Mouse (Mus musculus): ENCODE measurements around the gene Sh3kbp1. TPM values are rescaled to one million over a fixed set of nuclear protein-coding genes. Genes with fewer than 3 reads are reported as not detected.
A peak's percentile ranks its signal among the peaks of the same experiment; 100 is the strongest.

The Sh3kbp1 gene
- total and polyA plus RNA-seq, 2 experiments from 2014 or later = 255 to 279 TPM

DNA sequence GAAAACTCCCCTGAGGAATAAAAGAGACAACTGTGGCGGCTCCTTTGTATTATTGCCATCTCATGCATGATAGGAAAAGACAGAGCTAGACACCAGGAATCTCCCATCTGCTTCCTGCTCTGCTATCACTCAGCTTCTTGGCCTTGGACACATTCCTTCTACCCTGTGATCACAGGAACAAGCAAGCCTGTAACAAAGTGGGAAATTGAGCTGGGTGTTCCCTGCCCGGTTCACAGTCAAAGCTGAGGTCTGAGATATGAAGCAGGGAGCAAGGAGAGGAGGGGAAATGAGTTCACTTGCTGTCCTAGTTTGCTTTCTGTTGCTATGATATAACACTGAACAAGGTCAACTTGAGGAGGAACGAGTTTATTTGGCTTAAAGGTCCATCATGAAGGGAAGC is 301.8 kb downstream of the Sh3kbp1 start:
- peak; percentile 68 for ATAC-seq (ENCODE audit: insufficient read depth, low read depth)
- WGBS = 34% methylated on average over 3 of the region's 3 CpGs
- no peak overlapping the region for H3K4me3 ChIP-seq (ENCODE audit: low read depth, low read length)
- H3K4me2 ChIP-seq (ENCODE audit: low read depth, low read length) = no peak overlapping the region
- no peaks in the 10 kb centered on the region for H3K9me3 ChIP-seq (replicated peaks; ENCODE audit: control insufficient read depth, low read length)
- H3K27ac ChIP-seq (ENCODE audit: low read depth) = peak overlapping the region; percentile 84
- H3K27me3 ChIP-seq (ENCODE audit: control insufficient read depth, insufficient read depth, low read length) = no peaks in the 10 kb centered on the region
- no peak overlapping the region for H3K9ac ChIP-seq (replicated peaks; ENCODE audit: low read depth, low read length)
- no peaks in the 10 kb centered on the region for H3K36me3 ChIP-seq (replicated peaks; ENCODE audit: control insufficient read depth, insufficient read depth, low read length)
- no peaks in the 10 kb centered on the region for H3K4me1 ChIP-seq (ENCODE audit: control insufficient read depth, insufficient read depth)
- no peak for TF ChIP-seq EP300 (IDR thresholded peaks at IDR 0.05; ENCODE audit: low read depth)
- TF ChIP-seq CTCF (IDR thresholded peaks at IDR 0.05; ENCODE audit: low read depth) = no peak
- no peak for DNase-seq (ENCODE audit: low spot score)

DNA sequence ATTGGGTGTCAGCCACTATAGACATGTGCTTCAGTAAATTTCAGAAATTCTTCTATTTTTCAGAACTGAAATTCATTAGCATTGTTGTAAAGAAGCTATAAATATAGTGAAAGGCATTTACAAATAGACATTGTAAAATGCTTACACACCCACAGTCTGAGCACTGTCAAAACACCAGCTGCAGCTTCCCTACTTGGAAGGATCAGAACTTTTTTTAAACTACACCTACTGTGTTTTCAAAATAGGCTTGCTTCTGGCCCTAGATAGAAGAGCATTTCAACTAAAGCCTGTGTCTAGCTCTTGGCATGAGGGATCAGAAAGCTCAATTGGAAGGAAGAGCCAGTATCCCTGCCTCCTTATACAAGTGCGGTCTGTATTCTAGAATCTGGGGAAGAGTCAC is 305.0 kb downstream of the Sh3kbp1 start:
- 97% methylated on average over 1 of the region's 1 CpGs for WGBS
- no peaks in the 10 kb centered on the region for H3K4me1 ChIP-seq (ENCODE audit: control insufficient read depth, insufficient read depth)
- TF ChIP-seq EP300 (IDR thresholded peaks at IDR 0.05; ENCODE audit: low read depth) (no peak), CTCF (IDR thresholded peaks at IDR 0.05; ENCODE audit: low read depth) (no peak)
- DNase-seq (ENCODE audit: low spot score) (no peak), ATAC-seq (ENCODE audit: insufficient read depth, low read depth) (no peak)
- H3K9ac ChIP-seq (replicated peaks; ENCODE audit: low read depth, low read length) = no peak overlapping the region
- H3K27me3 ChIP-seq (ENCODE audit: control insufficient read depth, insufficient read depth, low read length) = no peaks in the 10 kb centered on the region
- H3K9me3 ChIP-seq (replicated peaks; ENCODE audit: control insufficient read depth, low read length) = no peaks in the 10 kb centered on the region
- no peaks in the 10 kb centered on the region for H3K36me3 ChIP-seq (replicated peaks; ENCODE audit: control insufficient read depth, insufficient read depth, low read length)
- no peak overlapping the region for H3K4me2 ChIP-seq (ENCODE audit: low read depth, low read length)
- H3K27ac ChIP-seq (ENCODE audit: low read depth) = no peak overlapping the region
- H3K4me3 ChIP-seq (ENCODE audit: low read depth, low read length) = no peak overlapping the region

- Histone ChIP-seq H3K9ac (replicated peaks; ENCODE audit: low read depth, low read length) (peak overlapping the region; percentile 48; the same call in 1 of the 2 replicates), H3K4me2 (ENCODE audit: low read depth, low read length) (peak overlapping the region; percentile 43), H3K4me1 (ENCODE audit: control insufficient read depth, insufficient read depth) (no peaks in the 10 kb centered on the region), H3K27ac (ENCODE audit: low read depth) (peak overlapping the region; percentile 92), H3K27me3 (ENCODE audit: control insufficient read depth, insufficient read depth, low read length) (no peaks in the 10 kb centered on the region), H3K36me3 (replicated peaks; ENCODE audit: control insufficient read depth, insufficient read depth, low read length) (no peaks in the 10 kb centered on the region), H3K9me3 (replicated peaks; ENCODE audit: control insufficient read depth, low read length) (no peaks in the 10 kb centered on the region), H3K4me3 (ENCODE audit: low read depth, low read length) (peak overlapping the region; percentile 24)
- WGBS = 50% methylated on average over 2 of the region's 2 CpGs
- ATAC-seq (ENCODE audit: insufficient read depth, low read depth) (peak; percentile 92), DNase-seq (ENCODE audit: low spot score) (peak; percentile 79)
- TF ChIP-seq EP300 (IDR thresholded peaks at IDR 0.05; ENCODE audit: low read depth) (peak; percentile 87), CTCF (IDR thresholded peaks at IDR 0.05; ENCODE audit: low read depth) (no peak)
These were observed 315.5 kb downstream of the Sh3kbp1 start for GRCm38 (mm10) chrX:159942569-159942968.

GRCm38 (mm10) chrX:159943586-159943985 is 316.5 kb downstream of the Sh3kbp1 start:
- no peaks in the 10 kb centered on the region for H3K9me3 ChIP-seq (replicated peaks; ENCODE audit: control insufficient read depth, low read length)
- no peak for TF ChIP-seq EP300 (IDR thresholded peaks at IDR 0.05; ENCODE audit: low read depth)
- no peak for TF ChIP-seq CTCF (IDR thresholded peaks at IDR 0.05; ENCODE audit: low read depth)
- H3K27me3 ChIP-seq (ENCODE audit: control insufficient read depth, insufficient read depth, low read length) = no peaks in the 10 kb centered on the region
- ATAC-seq (ENCODE audit: insufficient read depth, low read depth) (no peak), DNase-seq (ENCODE audit: low spot score) (no peak)
- H3K4me1 ChIP-seq (ENCODE audit: control insufficient read depth, insufficient read depth) = no peaks in the 10 kb centered on the region
- WGBS = 44% methylated on average over 1 of the region's 1 CpGs
- peak overlapping the region; percentile 24 for H3K4me3 ChIP-seq (ENCODE audit: low read depth, low read length)
- H3K4me2 ChIP-seq (ENCODE audit: low read depth, low read length) = peak overlapping the region; percentile 43
- H3K9ac ChIP-seq (replicated peaks; ENCODE audit: low read depth, low read length) = peak overlapping the region; percentile 48; the same call in 1 of the 2 replicates
- peak overlapping the region; percentile 92 for H3K27ac ChIP-seq (ENCODE audit: low read depth)
- H3K36me3 ChIP-seq (replicated peaks; ENCODE audit: control insufficient read depth, insufficient read depth, low read length) = no peaks in the 10 kb centered on the region

DNA sequence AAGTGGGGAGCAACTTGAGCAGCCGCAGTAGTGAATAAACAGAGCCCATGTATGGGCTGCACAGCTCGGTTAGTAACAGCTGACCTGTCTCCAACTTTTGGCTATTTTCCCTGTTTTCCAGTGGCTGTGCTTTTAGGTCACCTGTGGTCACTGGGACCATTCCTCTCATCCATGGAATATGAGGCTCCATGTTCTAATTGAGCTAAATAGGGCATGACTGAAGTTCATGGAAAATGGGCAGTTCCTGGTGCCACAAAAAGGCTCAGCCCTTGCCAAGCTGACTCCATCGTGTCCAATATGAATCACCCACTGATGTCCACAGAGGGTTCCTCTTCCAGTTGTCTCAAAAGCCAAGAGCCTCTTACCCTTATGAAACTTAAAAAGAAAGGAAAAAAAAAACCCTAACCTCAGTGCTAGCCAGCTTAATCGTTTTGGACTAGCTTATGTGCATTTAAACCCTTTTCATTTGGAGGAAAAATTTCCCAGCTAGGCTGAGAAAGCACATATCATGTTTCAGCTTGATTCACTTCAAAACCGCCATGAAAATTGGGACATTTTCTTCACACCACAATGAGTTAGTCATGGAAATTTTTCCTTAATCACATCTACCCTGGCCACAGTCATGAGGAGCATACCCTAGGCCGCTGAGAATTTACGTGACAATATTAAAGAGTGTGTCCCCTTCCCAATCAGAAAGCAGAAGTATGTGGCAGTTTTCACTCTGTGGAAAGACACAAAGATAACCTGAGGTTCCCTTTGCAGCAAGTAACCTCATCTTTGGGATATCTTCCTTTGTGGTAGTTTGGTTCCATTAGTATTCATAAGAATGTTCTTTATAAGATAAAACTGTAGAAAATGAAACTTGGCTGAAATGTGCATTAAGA is 326.7 kb downstream of the Sh3kbp1 start:
- no peak for DNase-seq (ENCODE audit: low spot score)
- WGBS = 63% methylated on average over 7 of the region's 7 CpGs

More for the DNA sequence above, 326.7 kb downstream of the Sh3kbp1 start:
- 0 out of 2 replicates have a peak, but pooled peaks cover 3% of the 10 kb centered on the region for H3K4me1 ChIP-seq (ENCODE audit: control insufficient read depth, insufficient read depth)
- H3K4me3 ChIP-seq (ENCODE audit: low read depth, low read length) = no peak overlapping the region
- peak overlapping the region; percentile 43; the same call in 1 of the 2 replicates for H3K27ac ChIP-seq (ENCODE audit: low read depth)
- TF ChIP-seq CTCF (IDR thresholded peaks at IDR 0.05; ENCODE audit: low read depth) = no peak
- no peak for TF ChIP-seq EP300 (IDR thresholded peaks at IDR 0.05; ENCODE audit: low read depth)
- H3K4me2 ChIP-seq (ENCODE audit: low read depth, low read length) = no peak overlapping the region
- H3K36me3 ChIP-seq (replicated peaks; ENCODE audit: control insufficient read depth, insufficient read depth, low read length) = no peaks in the 10 kb centered on the region
- no peaks in the 10 kb centered on the region for H3K27me3 ChIP-seq (ENCODE audit: control insufficient read depth, insufficient read depth, low read length)
- H3K9ac ChIP-seq (replicated peaks; ENCODE audit: low read depth, low read length) = no peak overlapping the region
- no peaks in the 10 kb centered on the region for H3K9me3 ChIP-seq (replicated peaks; ENCODE audit: control insufficient read depth, low read length)
- no peak for ATAC-seq (ENCODE audit: insufficient read depth, low read depth)

Measured in heart, postnatal 0 days (tissue).